Mouse (Mus musculus) CD4-positive, CD25-positive, alpha-beta regulatory T cell, adult 2 months (primary cell): ENCODE measurements around the gene Gm49395.

ENCODE experiments used
- DNase-seq: peaks from one replicate; pipeline ENCODE4 v3.0.0-alpha.2; 2012; ENCODE audit warnings: low read depth, low spot score

The Gm49395 gene

GRCm38 (mm10) chr13:115099381-115099780 is 2.3 kb downstream of the Gm49395 start:
- DNase-seq, result no peak

GRCm38 (mm10) chr13:115098227-115098626 is 3.5 kb downstream of the Gm49395 start:
- DNase-seq, result no peak

- no peak for DNase-seq
These were observed 4.8 kb downstream of the Gm49395 start for GRCm38 (mm10) chr13:115096965-115097364.

- DNase-seq, result no peak
These were observed 5.5 kb downstream of the Gm49395 start for GRCm38 (mm10) chr13:115096216-115096615.

GRCm38 (mm10) chr13:115095392-115095791 is 6.3 kb downstream of the Gm49395 start:
- DNase-seq, result no peak

- no peak for DNase-seq
These were observed 10.2 kb downstream of the Gm49395 start for GRCm38 (mm10) chr13:115091511-115091910.

- DNase-seq, result no peak
These were observed 10.7 kb downstream of the Gm49395 start for GRCm38 (mm10) chr13:115090977-115091445.

- peak; percentile 97 for DNase-seq
These were observed 11.4 kb downstream of the Gm49395 start, which contains the start of gene Pelo for GRCm38 (mm10) chr13:115090069-115090976. TSS of gene Pelo (minus strand) at chr13:115090186.

GRCm38 (mm10) chr13:115089395-115090025 is 12.2 kb downstream of the Gm49395 start:
- no peak for DNase-seq

GRCm38 (mm10) chr13:115089020-115089394 is 12.7 kb downstream of the Gm49395 start:
- DNase-seq, result no peak

GRCm38 (mm10) chr13:115085974-115086373 is 15.7 kb downstream of the Gm49395 start:
- DNase-seq, result no peak

GRCm38 (mm10) chr13:115082339-115082738 is 19.4 kb downstream of the Gm49395 start:
- no peak for DNase-seq

- DNase-seq, result no peak
These were observed 21.6 kb downstream of the Gm49395 start for GRCm38 (mm10) chr13:115079996-115080585.

GRCm38 (mm10) chr13:115078997-115079685 is 22.6 kb downstream of the Gm49395 start:
- DNase-seq, result no peak

GRCm38 (mm10) chr13:115077346-115078134 is 24.2 kb downstream of the Gm49395 start:
- DNase-seq, result no peak

GRCm38 (mm10) chr13:115072386-115072785 is 29.3 kb downstream of the Gm49395 start:
- DNase-seq, result no peak

GRCm38 (mm10) chr13:115071431-115071830 is 30.3 kb downstream of the Gm49395 start:
- DNase-seq, result no peak

GRCm38 (mm10) chr13:115067968-115068330 is 33.8 kb downstream of the Gm49395 start:
- DNase-seq, result no peak

- no peak for DNase-seq
These were observed 34.3 kb downstream of the Gm49395 start for GRCm38 (mm10) chr13:115067324-115067967.

GRCm38 (mm10) chr13:115057555-115057954 is 44.2 kb downstream of the Gm49395 start:
- DNase-seq, result no peak
